ENCODE assay signal across 8 mouse cellular contexts in the genomic region with DNA sequence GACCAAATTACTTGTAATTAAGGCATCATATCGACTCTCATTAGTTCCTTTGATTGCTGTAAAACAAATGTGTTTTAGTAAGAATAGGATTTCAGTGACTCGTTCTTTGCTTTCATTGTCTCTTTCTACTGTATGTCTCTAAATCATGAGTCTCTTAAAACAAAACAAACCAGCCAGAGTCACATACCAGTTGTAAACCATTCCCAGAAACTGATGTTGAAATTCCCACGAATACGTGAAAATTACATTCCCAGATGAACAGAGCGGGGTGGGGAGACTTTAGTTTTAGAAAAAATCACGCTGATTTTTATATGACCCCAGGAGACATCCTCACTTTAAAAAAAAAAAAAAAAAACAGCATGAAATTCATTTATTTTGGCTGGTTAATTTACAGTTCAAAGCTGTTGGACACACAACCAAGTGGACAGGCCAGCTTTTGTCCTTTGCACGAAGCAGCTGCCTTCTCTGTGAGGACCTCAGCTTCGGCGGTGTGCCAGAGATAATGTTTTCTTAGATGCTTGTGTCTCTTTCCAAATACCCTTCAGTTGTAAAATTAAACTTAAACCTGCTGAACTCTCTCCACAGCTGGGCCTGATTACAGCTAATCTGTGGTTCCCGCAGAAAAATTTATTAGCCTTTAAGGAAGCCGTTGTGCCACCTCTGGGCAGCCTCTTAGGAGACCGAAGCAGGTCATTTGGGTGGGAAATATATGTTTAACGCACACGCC.
A peak's percentile ranks its signal among the peaks of the same experiment; 100 is the strongest.
DNase-seq lines count a peak whose midpoint lies in the region; ATAC-seq lines count a peak whose summit lies in the region.

No protein-coding gene starts in this region.

- no peak overlapping the region for H3K4me3 ChIP-seq in heart, embryonic 15.5 days
- H3K4me3 ChIP-seq in limb, embryonic 11.5 days (ENCODE audit: low read depth, low read length), result no peak overlapping the region
- no peak overlapping the region for H3K4me3 ChIP-seq in forebrain, embryonic 16.5 days (replicated peaks; ENCODE audit: low read length)
- H3K4me3 ChIP-seq in midbrain, embryonic 13.5 days (replicated peaks), result no peak overlapping the region

- H3K27ac ChIP-seq in heart, embryonic 15.5 days, result 0 out of 2 replicates have a peak overlapping the region, but pooled peaks have one; percentile 11
- no peak overlapping the region for H3K27ac ChIP-seq in limb, embryonic 11.5 days (replicated peaks; ENCODE audit: low read depth, low read length)
- no peak overlapping the region for H3K27ac ChIP-seq in forebrain, embryonic 16.5 days (ENCODE audit: low read length)
- no peak overlapping the region for H3K27ac ChIP-seq in midbrain, embryonic 13.5 days

- H3K36me3 ChIP-seq in heart, embryonic 15.5 days, result no peaks in the 10 kb centered on the region
- no peaks in the 10 kb centered on the region for H3K36me3 ChIP-seq in limb, embryonic 11.5 days (ENCODE audit: control insufficient read depth, insufficient read depth, low read length)
- no peaks in the 10 kb centered on the region for H3K36me3 ChIP-seq in forebrain, embryonic 16.5 days (ENCODE audit: control insufficient read depth, insufficient read depth)
- no peaks in the 10 kb centered on the region for H3K36me3 ChIP-seq in midbrain, embryonic 13.5 days

- WGBS in heart, embryonic 15.5 days, result 68% methylated on average over 14 of the region's 14 CpGs
- 29% methylated on average over 14 of the region's 14 CpGs for WGBS in limb, embryonic 11.5 days
- 87% methylated on average over 14 of the region's 14 CpGs for WGBS in forebrain, embryonic 16.5 days
- 87% methylated on average over 14 of the region's 14 CpGs for WGBS in midbrain, embryonic 13.5 days

- DNase-seq in 3T3-L1 (ENCODE audit: low read depth, low spot score), result peak; percentile 79
- peak; percentile 49 for DNase-seq in embryo, embryonic 10.5 days (ENCODE audit: low spot score)
- peak; percentile 64 for DNase-seq in limb, embryonic 11.5 days (ENCODE audit: low spot score)
- DNase-seq in thymus, postnatal 25 days, result no peak
- DNase-seq in right cerebral cortex, postnatal 25 days, result no peak

- no peak overlapping the region for H3K9ac ChIP-seq in heart, embryonic 15.5 days
- H3K9ac ChIP-seq in limb, embryonic 11.5 days (ENCODE audit: low read length), result no peak overlapping the region
- no peak overlapping the region for H3K9ac ChIP-seq in forebrain, embryonic 16.5 days (replicated peaks; ENCODE audit: low read depth, low read length)
- H3K9ac ChIP-seq in midbrain, embryonic 13.5 days (replicated peaks), result no peak overlapping the region

- no peaks in the 10 kb centered on the region for H3K9me3 ChIP-seq in heart, embryonic 15.5 days (replicated peaks)
- H3K9me3 ChIP-seq in limb, embryonic 11.5 days (ENCODE audit: control insufficient read depth, low read length), result no peaks in the 10 kb centered on the region
- no peaks in the 10 kb centered on the region for H3K9me3 ChIP-seq in forebrain, embryonic 16.5 days (ENCODE audit: control insufficient read depth, low read length)
- H3K9me3 ChIP-seq in midbrain, embryonic 13.5 days, result no peaks in the 10 kb centered on the region

- no peaks in the 10 kb centered on the region for H3K27me3 ChIP-seq in heart, embryonic 15.5 days
- H3K27me3 ChIP-seq in limb, embryonic 11.5 days (ENCODE audit: control insufficient read depth, insufficient read depth, low read length), result no peaks in the 10 kb centered on the region
- no peaks in the 10 kb centered on the region for H3K27me3 ChIP-seq in forebrain, embryonic 16.5 days (replicated peaks; ENCODE audit: control insufficient read depth, insufficient read depth, low read length)
- H3K27me3 ChIP-seq in midbrain, embryonic 13.5 days, result no peaks in the 10 kb centered on the region

- no peak for ATAC-seq in heart, embryonic 15.5 days (replicated peaks; ENCODE audit: insufficient number of reproducible peaks, insufficient read depth, low FRiP score, low read depth)
- ATAC-seq in limb, embryonic 11.5 days (ENCODE audit: insufficient number of reproducible peaks, low FRiP score, low TSS enrichment, low read depth), result no peak
- ATAC-seq in forebrain, embryonic 16.5 days, result no peak
- ATAC-seq in midbrain, embryonic 13.5 days, result no peak

- H3K4me2 ChIP-seq in heart, embryonic 15.5 days, result peak overlapping the region; percentile 26
- peak overlapping the region; percentile 12; the same call in 1 of the 2 replicates for H3K4me2 ChIP-seq in limb, embryonic 11.5 days (ENCODE audit: low read depth, severe bottlenecking)
- no peak overlapping the region for H3K4me2 ChIP-seq in forebrain, embryonic 16.5 days (ENCODE audit: low read length)
- H3K4me2 ChIP-seq in midbrain, embryonic 13.5 days (replicated peaks), result no peak overlapping the region

- no peaks in the 10 kb centered on the region for H3K4me1 ChIP-seq in heart, embryonic 15.5 days (replicated peaks)
- H3K4me1 ChIP-seq in limb, embryonic 11.5 days (ENCODE audit: control insufficient read depth, insufficient read depth, low read length), result no peaks in the 10 kb centered on the region
- H3K4me1 ChIP-seq in forebrain, embryonic 16.5 days (replicated peaks; ENCODE audit: control insufficient read depth, insufficient read depth, low read length), result no peaks in the 10 kb centered on the region
- H3K4me1 ChIP-seq in midbrain, embryonic 13.5 days (replicated peaks), result no peaks in the 10 kb centered on the region

Comparison
In these comparisons a context has a peak if more than half of its experiments do, and no peak if none do; other contexts are left out.
1. DNase-seq: peak in 3T3-L1 (single experiment), embryo, embryonic 10.5 days (single experiment) and limb, embryonic 11.5 days (single experiment); none in thymus, postnatal 25 days (single experiment) and right cerebral cortex, postnatal 25 days (single experiment).
2. H3K4me2 ChIP-seq: peak in heart, embryonic 15.5 days (single experiment) and limb, embryonic 11.5 days (single experiment); none in forebrain, embryonic 16.5 days (single experiment) and midbrain, embryonic 13.5 days (single experiment).